Mouse (Mus musculus): ENCODE data around the gene Nolc1.

Gene Nolc1

GRCm38 (mm10) chr19:46042476-46043011, 33.1 kb upstream of the Nolc1 start:
- peak in 1 of 2 experiments; percentile 50 for DNase-seq (ENCODE audit: low spot score in 2 of 2)

- DNase-seq (ENCODE audit: low spot score in 2 of 2) = no peak
These were observed 32.3 kb upstream of the Nolc1 start for GRCm38 (mm10) chr19:46043380-46043779.

GRCm38 (mm10) chr19:46044271-46044992, 31.2 kb upstream of the Nolc1 start, which contains the start of gene Pprc1:
TSS of gene Pprc1 (plus strand) at chr19:46044886.
- peak in 1 of 2 experiments; percentile 18 for DNase-seq (ENCODE audit: low spot score in 2 of 2)

GRCm38 (mm10) chr19:46044993-46045695, 30.5 kb upstream of the Nolc1 start, which contains the start of gene Ldb1:
TSS of gene Ldb1 (minus strand) at chr19:46045214.
- DNase-seq (ENCODE audit: low spot score in 2 of 2) = peak; percentile 69 to 76

GRCm38 (mm10) chr19:46045696-46046311, 29.9 kb upstream of the Nolc1 start:
- DNase-seq (ENCODE audit: low spot score in 2 of 2) = peak in 1 of 2 experiments; percentile 34

GRCm38 (mm10) chr19:46046621-46047025, 29.0 kb upstream of the Nolc1 start:
- DNase-seq (ENCODE audit: low spot score in 2 of 2) = no peak

GRCm38 (mm10) chr19:46047426-46047825, 28.2 kb upstream of the Nolc1 start:
- no peak for DNase-seq (ENCODE audit: low spot score in 2 of 2)

- DNase-seq (ENCODE audit: low spot score in 2 of 2) = no peak
These were observed 26.5 kb upstream of the Nolc1 start for GRCm38 (mm10) chr19:46049129-46049528.

GRCm38 (mm10) chr19:46050462-46050861, 25.2 kb upstream of the Nolc1 start:
- peak in 1 of 2 experiments; percentile 31 for DNase-seq (ENCODE audit: low spot score in 2 of 2)

GRCm38 (mm10) chr19:46055752-46056387, 19.8 kb upstream of the Nolc1 start:
- peak in 1 of 2 experiments; percentile 66 for DNase-seq (ENCODE audit: low spot score in 2 of 2)

- peak; percentile 86 to 94 for DNase-seq (ENCODE audit: low spot score in 2 of 2)
These were observed 19.2 kb upstream of the Nolc1 start for GRCm38 (mm10) chr19:46056388-46056946.

- DNase-seq (ENCODE audit: low spot score in 2 of 2) = peak; percentile 68 to 73
These were observed 18.6 kb upstream of the Nolc1 start for GRCm38 (mm10) chr19:46056947-46057607.

GRCm38 (mm10) chr19:46058466-46058865, 17.2 kb upstream of the Nolc1 start:
- DNase-seq (ENCODE audit: low spot score in 2 of 2) = no peak

- DNase-seq (ENCODE audit: low spot score in 2 of 2) = peak in 1 of 2 experiments; percentile 45
These were observed 14.8 kb upstream of the Nolc1 start for GRCm38 (mm10) chr19:46060845-46061244.

- DNase-seq (ENCODE audit: low spot score in 2 of 2) = no peak
These were observed 7.6 kb upstream of the Nolc1 start for GRCm38 (mm10) chr19:46068054-46068453.

GRCm38 (mm10) chr19:46073285-46073684, 2.4 kb upstream of the Nolc1 start:
- no peak for DNase-seq (ENCODE audit: low spot score in 2 of 2)

- no peak for DNase-seq (ENCODE audit: low spot score in 2 of 2)
These were observed 1.4 kb upstream of the Nolc1 start for GRCm38 (mm10) chr19:46074266-46074665.

- DNase-seq (ENCODE audit: low spot score in 2 of 2) = no peak
These were observed 2.9 kb downstream of the Nolc1 start for GRCm38 (mm10) chr19:46078535-46078934.

- no peak for DNase-seq (ENCODE audit: low spot score in 2 of 2)
These were observed 9.5 kb downstream of the Nolc1 start for GRCm38 (mm10) chr19:46085185-46085584.

- DNase-seq (ENCODE audit: low spot score in 2 of 2) = peak; percentile 42 to 78
These were observed 10.7 kb downstream of the Nolc1 start for GRCm38 (mm10) chr19:46086337-46086736.

GRCm38 (mm10) chr19:46087871-46088270, 12.2 kb downstream of the Nolc1 start:
- no peak for DNase-seq (ENCODE audit: low spot score in 2 of 2)
